Mouse (Mus musculus) kidney, adult 2 months (tissue): ENCODE data around the gene Exoc3. TPM values are rescaled to one million over a fixed set of nuclear protein-coding genes. Genes with fewer than 3 reads are reported as not detected.
A peak's percentile ranks its signal among the peaks of the same experiment; 100 is the strongest.

Experiments
- DNase-seq: peaks from one replicate; pipeline ENCODE4 v3.0.0; 2021
- H3K27ac ChIP-seq: fragments of 200-500 bp; 2 replicates; pipeline ENCODE4 v1.5.1; 2012; ENCODE audit warnings: low read depth, low read length, control low read depth, inconsistent platforms; ENCODE audit not compliant: insufficient read depth
- H3K27me3 ChIP-seq: fragments of 200-500 bp; replicated peaks from 2 replicates; pipeline ENCODE4 v1.6.1; 2012; ENCODE audit warnings: mild to moderate bottlenecking, moderate library complexity, low read length, inconsistent platforms; ENCODE audit not compliant: control insufficient read depth, insufficient read depth
- H3K36me3 ChIP-seq: fragments of 200-500 bp; 2 replicates; pipeline ENCODE4 v1.6.1; 2012; ENCODE audit warnings: mild to moderate bottlenecking, moderate library complexity, low read length, inconsistent platforms; ENCODE audit not compliant: control insufficient read depth, insufficient read depth
- H3K4me1 ChIP-seq: fragments of 200-500 bp; 2 replicates; pipeline ENCODE4 v1.6.1; 2011; ENCODE audit warnings: low read length; ENCODE audit not compliant: control insufficient read depth, insufficient read depth
- H3K4me3 ChIP-seq: fragments of 200-500 bp; 2 replicates; pipeline ENCODE4 v1.5.1; 2011; ENCODE audit warnings: mild to moderate bottlenecking, low read depth, low read length, control low read depth; ENCODE audit not compliant: insufficient read depth
- CTCF ChIP-seq: fragments of 200-500 bp; conservative IDR thresholded peaks from 2 replicates; pipeline ENCODE4 v1.5.1; 2011; ENCODE audit warnings: low read depth, mild to moderate bottlenecking, control low read depth, low read length, moderate library complexity, mixed read lengths; ENCODE audit not compliant: insufficient read depth, insufficient read length
- POLR2A ChIP-seq: fragments of 200-500 bp; IDR thresholded peaks from one replicate; pipeline ENCODE4 v1.6.1; 2011; ENCODE audit warnings: low read depth, low read length, control low read depth
- WGBS: fragments of 180-500 bp; shearing (Covaris S2); methylation state at CpG from one replicate; pipeline ENCODE4 v1.1.7; 2018; 5-methylcytosine and 5-hydroxymethylcytosine counted together
- polyA plus RNA-seq: library from polyadenylated mRNA; depleted of rRNA; stranded (reverse); fragments of >200 nt; gene quantifications from 2 replicates; pipeline ENCODE4 v1.2.3, GENCODE M21; 2012; rRNA removed

The Exoc3 gene
- polyA plus RNA-seq, 1 experiment, result 56.4 TPM

GRCm38 (mm10) chr13:74138906-74139647 lies 69.5 kb downstream of the Exoc3 start:
- H3K36me3 ChIP-seq, result no peaks in the 10 kb centered on the region
- H3K27me3 ChIP-seq, result no peaks in the 10 kb centered on the region
- peak; percentile 71 for DNase-seq
- TF ChIP-seq CTCF (no peak), POLR2A (no peak)
- WGBS, result 52% methylated on average over 7 of the region's 7 CpGs
- peaks cover 34% of the 10 kb centered on the region for H3K4me1 ChIP-seq
- H3K27ac ChIP-seq, result peak overlapping the region; percentile 67
- no peak overlapping the region for H3K4me3 ChIP-seq

GRCm38 (mm10) chr13:74129909-74130308 lies 78.6 kb downstream of the Exoc3 start:
- Histone ChIP-seq H3K27me3 (no peaks in the 10 kb centered on the region), H3K36me3 (peaks cover 1% of the 10 kb centered on the region; the same call in 1 of the 2 replicates), H3K4me1 (peaks cover 28% of the 10 kb centered on the region; the same call in 1 of the 2 replicates), H3K27ac (peak overlapping the region; percentile 52), H3K4me3 (no peak overlapping the region)
- WGBS, result 77% methylated on average over 6 of the region's 6 CpGs
- peak; percentile 92 for DNase-seq
- no peak for TF ChIP-seq POLR2A
- TF ChIP-seq CTCF, result no peak

- WGBS, result 38% methylated on average over 7 of the region's 7 CpGs
- DNase-seq, result peak; percentile 84
- TF ChIP-seq CTCF (no peak), POLR2A (no peak)
- no peaks in the 10 kb centered on the region for H3K27me3 ChIP-seq
- peak overlapping the region; percentile 59; the same call in 1 of the 2 replicates for H3K27ac ChIP-seq
- H3K36me3 ChIP-seq, result peaks cover 1% of the 10 kb centered on the region; the same call in 1 of the 2 replicates
- no peak overlapping the region for H3K4me3 ChIP-seq
- peaks cover 28% of the 10 kb centered on the region; the same call in 1 of the 2 replicates for H3K4me1 ChIP-seq
Measured at GRCm38 (mm10) chr13:74127571-74127970, 81.0 kb downstream of the Exoc3 start.

GRCm38 (mm10) chr13:74122632-74123031 lies 85.9 kb downstream of the Exoc3 start:
- H3K27ac ChIP-seq, result peak overlapping the region; percentile 97
- H3K36me3 ChIP-seq, result no peaks in the 10 kb centered on the region; the same call in 1 of the 2 replicates
- peak; percentile 50 for DNase-seq
- peaks cover 14% of the 10 kb centered on the region; the same call in 1 of the 2 replicates for H3K4me1 ChIP-seq
- WGBS, result 37% methylated on average over 3 of the region's 3 CpGs
- no peak for TF ChIP-seq CTCF
- no peak for TF ChIP-seq POLR2A
- H3K4me3 ChIP-seq, result peak overlapping the region; percentile 82
- no peaks in the 10 kb centered on the region for H3K27me3 ChIP-seq

- Histone ChIP-seq H3K27me3 (no peaks in the 10 kb centered on the region), H3K36me3 (no peaks in the 10 kb centered on the region; the same call in 1 of the 2 replicates), H3K27ac (peak overlapping the region; percentile 97), H3K4me1 (peaks cover 10% of the 10 kb centered on the region; the same call in 1 of the 2 replicates), H3K4me3 (peak overlapping the region; percentile 82)
- DNase-seq, result no peak
- 25% methylated on average over 14 of the region's 14 CpGs for WGBS
- TF ChIP-seq POLR2A, result no peak
- no peak for TF ChIP-seq CTCF
Measured at GRCm38 (mm10) chr13:74121795-74122330, 86.7 kb downstream of the Exoc3 start.

GRCm38 (mm10) chr13:74121141-74121602 lies 87.4 kb downstream of the Exoc3 start, which contains the start of gene Slc9a3:
TSS of gene Slc9a3 (plus strand) at chr13:74121457.
- Histone ChIP-seq H3K27me3 (no peaks in the 10 kb centered on the region), H3K4me3 (peak within 1 kb of the TSS; percentile 82), H3K4me1 (peaks cover 4% of the 10 kb centered on the region; the same call in 1 of the 2 replicates), H3K36me3 (no peaks in the 10 kb centered on the region; the same call in 1 of the 2 replicates), H3K27ac (peak within 1 kb of the TSS; percentile 97)
- peak; percentile 78 for TF ChIP-seq POLR2A
- TF ChIP-seq CTCF, result no peak
- DNase-seq, result peak; percentile 87
- WGBS, result 2% methylated on average over 35 of the region's 35 CpGs

Other genes with a start within 250 kb of the Exoc3 start
- gene Zdhhc11, start 244.9 kb downstream of the Exoc3 start, polyA plus RNA-seq, result not detected in 2 replicates
- 4.3 and 4.5 TPM in 2 replicates for gene Tppp, start 199.3 kb downstream of the Exoc3 start, polyA plus RNA-seq
- 1.8 and 2.2 TPM in 2 replicates for gene Cep72, start 146.4 kb downstream of the Exoc3 start, polyA plus RNA-seq
- gene Slc9a3, start 87.3 kb downstream of the Exoc3 start, polyA plus RNA-seq, result 76.3 and 90.9 TPM in 2 replicates
- gene Ahrr, start 83.6 kb upstream of the Exoc3 start, polyA plus RNA-seq, result 0.55 and 0.65 TPM in 2 replicates
- gene Pdcd6, start 108.8 kb upstream of the Exoc3 start, polyA plus RNA-seq, result 118 and 136 TPM in 2 replicates
- 445 and 517 TPM in 2 replicates for gene Sdha, start 141.5 kb upstream of the Exoc3 start, polyA plus RNA-seq
- 3.9 and 4.5 TPM in 2 replicates for gene Ccdc127, start 141.6 kb upstream of the Exoc3 start, polyA plus RNA-seq
- 1.6 and 2.0 TPM in 2 replicates for gene Lrrc14b, start 155.3 kb upstream of the Exoc3 start, polyA plus RNA-seq
- 0.26 and 0.47 TPM in 2 replicates for gene Zfp72, start 182.1 kb upstream of the Exoc3 start, polyA plus RNA-seq
- gene Ftl1-ps1, start 191.0 kb upstream of the Exoc3 start, polyA plus RNA-seq, result 92.8 and 142 TPM in 2 replicates